20 mouse cellular contexts compared by ENCODE assay signal in genomic region chr6:12551176-12551575, GRCm38 (mm10).
DNase-seq lines count a peak whose midpoint lies in the region; TF ChIP-seq lines count a peak whose summit lies in the region.
"Had no signal": no experiment of that assay in that cellular context is flagged by ENCODE, and none has a peak within 500 bp of the region (broad histone marks: within the 10 kb centered on the region; RNA-seq: fewer than 3 reads in every experiment).

No protein-coding gene starts in this region.

- DNase-seq in embryo, embryonic 11 days: peak; percentile 14
- DNase-seq in embryo, embryonic 10 days (ENCODE audit: low spot score): no peak
- DNase-seq in ES-E14 (ENCODE audit: low read depth, low spot score) (peak; percentile 51), ZHBTc4 (ENCODE audit: low read depth, low spot score) (peak; percentile 77)
- DNase-seq in kidney, adult 8-10 months: no peak
- DNase-seq in lung, postnatal 36 days: no peak
- DNase-seq: adrenal gland, adult 2 months; adrenal gland, postnatal 10 days; adrenal gland, postnatal 25 days; B cell, adult 2 months; cerebellum, adult 11 months; cerebellum, adult 18-20 months; cerebellum, adult 9-10 months; cerebellum, postnatal 10 days; cerebellum, postnatal 25 days; forebrain, postnatal 0 days had no signal

- no peak overlapping the region for H3K9ac ChIP-seq in ES-E14 (ENCODE audit: insufficient read depth, low read depth, low read length, poor library complexity, severe bottlenecking)
- H3K9ac ChIP-seq: embryonic facial prominence, embryonic 12.5 days; forebrain, embryonic 13.5 days; forebrain, embryonic 15.5 days; forebrain, postnatal 0 days had no signal

- H3K4me1 ChIP-seq in ES-E14 (ENCODE audit: control insufficient read depth in 2 of 2, insufficient read depth in 2 of 2, low read length in 2 of 2, poor library complexity in 1 of 2): no peaks in the 10 kb centered on the region
- H3K4me1 ChIP-seq: embryonic facial prominence, embryonic 12.5 days had no signal

- H3K4me3 ChIP-seq in ES-E14 (ENCODE audit: insufficient read depth in 1 of 2, low read depth in 1 of 2, low read length in 2 of 2, poor library complexity in 1 of 2, severe bottlenecking in 1 of 2): no peak overlapping the region
- H3K4me3 ChIP-seq: embryonic facial prominence, embryonic 10.5 days; embryonic facial prominence, embryonic 12.5 days; forebrain, embryonic 13.5 days; forebrain, embryonic 15.5 days had no signal

- H3K36me3 ChIP-seq in ES-E14 (ENCODE audit: control insufficient read depth, insufficient read depth, low read length, poor library complexity, severe bottlenecking): no peaks in the 10 kb centered on the region
- H3K36me3 ChIP-seq: embryonic facial prominence, embryonic 12.5 days; forebrain, embryonic 15.5 days had no signal

- in situ Hi-C loops in ES-E14 (cut with MboI; ENCODE audit: low sequenced_read_pairs in 2 of 2, unreplicated experiment in 2 of 2): no loop called here

- H3K9me3 ChIP-seq in ES-E14 (ENCODE audit: control insufficient read depth, insufficient read depth, low read depth, low read length): no peaks in the 10 kb centered on the region
- H3K9me3 ChIP-seq: embryonic facial prominence, embryonic 10.5 days; embryonic facial prominence, embryonic 12.5 days; forebrain, embryonic 13.5 days; forebrain, embryonic 15.5 days had no signal

- no peak overlapping the region for H3K27ac ChIP-seq in ES-E14 (ENCODE audit: insufficient read depth, low read depth, low read length, poor library complexity, severe bottlenecking)
- H3K27ac ChIP-seq: embryonic facial prominence, embryonic 10.5 days; embryonic facial prominence, embryonic 12.5 days; forebrain, embryonic 13.5 days; forebrain, embryonic 15.5 days had no signal

TF ChIP-seq in ES-E14, 5 proteins besides CTCF, POLR2A, EP300 and RAD21:
- TF ChIP-seq MAFK (IDR thresholded peaks at IDR 0.05; ENCODE audit: insufficient read depth, low read depth, low read length) (no peak), ZC3H11A (IDR thresholded peaks at IDR 0.05; ENCODE audit: borderline replicate concordance, low read depth, low read length) (no peak), HCFC1 (IDR thresholded peaks at IDR 0.05; ENCODE audit: borderline replicate concordance, insufficient read depth, low read length) (no peak), ZNF384 (IDR thresholded peaks at IDR 0.05; ENCODE audit: low read depth, low read length) (no peak), CHD2 (IDR thresholded peaks at IDR 0.05; ENCODE audit: low read depth, low read length) (no peak)

Comparison
In these comparisons a context has a peak if more than half of its experiments do, and no peak if none do; other contexts are left out.
1. DNase-seq: peak in embryo, embryonic 11 days (single experiment), ES-E14 (single experiment) and ZHBTc4 (single experiment); none in embryo, embryonic 10 days (single experiment), kidney, adult 8-10 months (0 of 2) and lung, postnatal 36 days (single experiment).